ENCODE assay signal across 7 mouse cellular contexts in genomic region chr19:8942276-8942964, GRCm38 (mm10). TPM values are rescaled to one million over a fixed set of nuclear protein-coding genes. Genes with fewer than 3 reads are reported as not detected.
A peak's percentile ranks its signal among the peaks of the same experiment; 100 is the strongest.
DNase-seq lines count a peak whose midpoint lies in the region; ATAC-seq and TF ChIP-seq lines count a peak whose summit lies in the region.

No protein-coding gene starts in this region.

- peak; percentile 31; the same call in 1 of the 2 replicates for ATAC-seq in limb, embryonic 15.5 days (ENCODE audit: insufficient number of reproducible peaks, low FRiP score, low TSS enrichment, low read depth)
- peak; percentile 80 for ATAC-seq in midbrain, embryonic 16.5 days

- H3K9me3 ChIP-seq in limb, embryonic 15.5 days: no peaks in the 10 kb centered on the region
- no peaks in the 10 kb centered on the region for H3K9me3 ChIP-seq in midbrain, embryonic 16.5 days (replicated peaks; ENCODE audit: control insufficient read depth, low read length, poor library complexity, severe bottlenecking)

- H3K36me3 ChIP-seq in thymus, adult 2 months (ENCODE audit: control insufficient read depth, insufficient read depth, low read length): peaks cover 28% of the 10 kb centered on the region
- H3K36me3 ChIP-seq in limb, embryonic 15.5 days: peaks cover 47% of the 10 kb centered on the region
- peaks cover 19% of the 10 kb centered on the region for H3K36me3 ChIP-seq in midbrain, embryonic 16.5 days (ENCODE audit: control insufficient read depth, insufficient read depth, low read length)

- no peak for DNase-seq in thymus, adult 2 months
- DNase-seq in thymus, postnatal 0 days (ENCODE audit: low spot score): no peak
- peak; percentile 28 for DNase-seq in heart, postnatal 25 days (ENCODE audit: low spot score)
- no peak for DNase-seq in urinary bladder, postnatal 4 days (ENCODE audit: low spot score in 2 of 2)

- H3K4me2 ChIP-seq in limb, embryonic 15.5 days: peak overlapping the region; percentile 64
- H3K4me2 ChIP-seq in midbrain, embryonic 16.5 days (ENCODE audit: low read length): peak overlapping the region; percentile 57

- peaks cover 21% of the 10 kb centered on the region for H3K4me1 ChIP-seq in thymus, adult 2 months (replicated peaks; ENCODE audit: control insufficient read depth, insufficient read depth, low read length)
- H3K4me1 ChIP-seq in cortical plate, adult 2 months (ENCODE audit: control insufficient read depth, insufficient read depth, low read length): peaks cover 3% of the 10 kb centered on the region; the same call in 1 of the 2 replicates
- H3K4me1 ChIP-seq in limb, embryonic 15.5 days: peaks cover 37% of the 10 kb centered on the region
- H3K4me1 ChIP-seq in midbrain, embryonic 16.5 days (ENCODE audit: control insufficient read depth, insufficient read depth, low read length): peaks cover 28% of the 10 kb centered on the region

- peak overlapping the region; percentile 94 for H3K9ac ChIP-seq in limb, embryonic 15.5 days
- H3K9ac ChIP-seq in midbrain, embryonic 16.5 days (ENCODE audit: low read depth, low read length): peak overlapping the region; percentile 98

- TF ChIP-seq CTCF in thymus, adult 2 months (IDR thresholded peaks at IDR 0.05; ENCODE audit: borderline replicate concordance, control insufficient read depth, extremely low read depth, insufficient read depth, low read length, poor library complexity): no peak
- no peak for TF ChIP-seq CTCF in cortical plate, adult 2 months (IDR thresholded peaks at IDR 0.05; ENCODE audit: extremely low read depth, insufficient read depth, low read length)

- peak overlapping the region; percentile 84 for H3K27ac ChIP-seq in thymus, adult 2 months (ENCODE audit: control insufficient read depth, insufficient read depth, low read length)
- H3K27ac ChIP-seq in cortical plate, adult 2 months (ENCODE audit: insufficient read depth, low read length): peak overlapping the region; percentile 93
- peak overlapping the region; percentile 98 for H3K27ac ChIP-seq in limb, embryonic 15.5 days
- H3K27ac ChIP-seq in midbrain, embryonic 16.5 days (ENCODE audit: low read length): peak overlapping the region; percentile 96

- intact Hi-C loops in heart, postnatal 25 days (cut with DNase I): loop anchor here (1.0 to 2.0 kb wide), 2 partner anchors 11 to 14 kb away; partner anchors contain the start of genes Eml3, Rom1 and Tut1

- peak overlapping the region; percentile 72 for H3K4me3 ChIP-seq in thymus, adult 2 months (ENCODE audit: control insufficient read depth, insufficient read depth, low read length)
- H3K4me3 ChIP-seq in cortical plate, adult 2 months (ENCODE audit: insufficient read depth, low read length): peak overlapping the region; percentile 93
- peak overlapping the region; percentile 90 for H3K4me3 ChIP-seq in limb, embryonic 15.5 days
- H3K4me3 ChIP-seq in midbrain, embryonic 16.5 days (ENCODE audit: low read depth, low read length): peak overlapping the region; percentile 92

- TF ChIP-seq POLR2A in thymus, adult 2 months (IDR thresholded peaks at IDR 0.05; ENCODE audit: control insufficient read depth, extremely low read depth, insufficient read depth, low read length, poor library complexity): no peak
- TF ChIP-seq POLR2A in cortical plate, adult 2 months (IDR thresholded peaks at IDR 0.05; ENCODE audit: extremely low read depth, insufficient read depth, low read length): no peak

- H3K27me3 ChIP-seq in thymus, adult 2 months (ENCODE audit: control insufficient read depth, insufficient read depth, low read length): no peaks in the 10 kb centered on the region
- no peaks in the 10 kb centered on the region for H3K27me3 ChIP-seq in limb, embryonic 15.5 days
- no peaks in the 10 kb centered on the region for H3K27me3 ChIP-seq in midbrain, embryonic 16.5 days (ENCODE audit: control insufficient read depth, insufficient read depth, low read depth, low read length)

- under 1% methylated on average over 46 of the region's 46 CpGs for WGBS in thymus, adult 2 months
- WGBS in limb, embryonic 15.5 days: under 1% methylated on average over 46 of the region's 46 CpGs
- under 1% methylated on average over 46 of the region's 46 CpGs for WGBS in midbrain, embryonic 16.5 days

RNA-seq across cellular contexts. Expression of gene Mta2, which starts 0.7 kb away (rescaled TPM):
- 79.6 and 92.0 TPM in 2 replicates for polyA plus RNA-seq in thymus, adult 2 months (2012; rRNA removed)
- 203 and 214 TPM in 2 replicates for polyA plus RNA-seq in thymus, postnatal 0 days (2015; fragmentation: Nextera tagmentation; extraction: Ambion mirVana)
- polyA plus RNA-seq in cortical plate, adult 2 months (2012; rRNA removed): 24.6 and 25.2 TPM in 2 replicates
- total RNA-seq in heart, postnatal 25 days (2021): 10 to 100 TPM; 29.5 to 32.3 TPM
- polyA plus RNA-seq in limb, embryonic 15.5 days (2015; fragmentation: Nextera tagmentation; extraction: Ambion mirVana): 155 and 160 TPM in 2 replicates
- polyA plus RNA-seq in midbrain, embryonic 16.5 days (2015; fragmentation: Nextera tagmentation; extraction: Ambion mirVana): 108 and 121 TPM in 2 replicates

RNA-seq across cellular contexts. Expression of gene Tut1, which starts 11.2 kb away (rescaled TPM):
- polyA plus RNA-seq in thymus, adult 2 months (2012; rRNA removed): 39.4 and 42.0 TPM in 2 replicates
- polyA plus RNA-seq in thymus, postnatal 0 days (2015; fragmentation: Nextera tagmentation; extraction: Ambion mirVana): 31.2 and 32.4 TPM in 2 replicates
- 20.0 and 22.8 TPM in 2 replicates for polyA plus RNA-seq in cortical plate, adult 2 months (2012; rRNA removed)
- 1 to 10 TPM; 7.2 to 8.8 TPM for total RNA-seq in heart, postnatal 25 days (2021)
- 29.3 and 30.0 TPM in 2 replicates for polyA plus RNA-seq in limb, embryonic 15.5 days (2015; fragmentation: Nextera tagmentation; extraction: Ambion mirVana)
- 25.6 and 26.2 TPM in 2 replicates for polyA plus RNA-seq in midbrain, embryonic 16.5 days (2015; fragmentation: Nextera tagmentation; extraction: Ambion mirVana)

RNA-seq across cellular contexts. Expression of gene Eml3, which starts 13.1 kb away (rescaled TPM):
- 72.3 and 73.1 TPM in 2 replicates for polyA plus RNA-seq in thymus, adult 2 months (2012; rRNA removed)
- 25.2 and 27.1 TPM in 2 replicates for polyA plus RNA-seq in thymus, postnatal 0 days (2015; fragmentation: Nextera tagmentation; extraction: Ambion mirVana)
- 12.8 and 13.2 TPM in 2 replicates for polyA plus RNA-seq in cortical plate, adult 2 months (2012; rRNA removed)
- total RNA-seq in heart, postnatal 25 days (2021): 1 to 10 TPM; 8.9 to 9.1 TPM
- polyA plus RNA-seq in limb, embryonic 15.5 days (2015; fragmentation: Nextera tagmentation; extraction: Ambion mirVana): 41.8 and 42.7 TPM in 2 replicates
- 8.6 and 9.1 TPM in 2 replicates for polyA plus RNA-seq in midbrain, embryonic 16.5 days (2015; fragmentation: Nextera tagmentation; extraction: Ambion mirVana)

RNA-seq across cellular contexts. Expression of gene Rom1, which starts 13.3 kb away (rescaled TPM):
- polyA plus RNA-seq in thymus, adult 2 months (2012; rRNA removed): 11.9 and 13.5 TPM in 2 replicates
- polyA plus RNA-seq in thymus, postnatal 0 days (2015; fragmentation: Nextera tagmentation; extraction: Ambion mirVana): 4.7 TPM in 2 replicates
- polyA plus RNA-seq in cortical plate, adult 2 months (2012; rRNA removed): 8.0 and 9.2 TPM in 2 replicates
- total RNA-seq in heart, postnatal 25 days (2021): 10 to 100 TPM; 22.0 to 23.6 TPM
- 4.0 and 4.6 TPM in 2 replicates for polyA plus RNA-seq in limb, embryonic 15.5 days (2015; fragmentation: Nextera tagmentation; extraction: Ambion mirVana)
- 1.4 and 2.2 TPM in 2 replicates for polyA plus RNA-seq in midbrain, embryonic 16.5 days (2015; fragmentation: Nextera tagmentation; extraction: Ambion mirVana)

RNA-seq across cellular contexts. Expression of gene B3gat3, which starts 22.2 kb away (rescaled TPM):
- polyA plus RNA-seq in thymus, adult 2 months (2012; rRNA removed): 102 and 106 TPM in 2 replicates
- polyA plus RNA-seq in thymus, postnatal 0 days (2015; fragmentation: Nextera tagmentation; extraction: Ambion mirVana): 28.4 and 29.3 TPM in 2 replicates
- 222 and 224 TPM in 2 replicates for polyA plus RNA-seq in cortical plate, adult 2 months (2012; rRNA removed)
- 10 to 100 TPM; 35.9 to 36.7 TPM for total RNA-seq in heart, postnatal 25 days (2021)
- 47.1 and 48.6 TPM in 2 replicates for polyA plus RNA-seq in limb, embryonic 15.5 days (2015; fragmentation: Nextera tagmentation; extraction: Ambion mirVana)
- polyA plus RNA-seq in midbrain, embryonic 16.5 days (2015; fragmentation: Nextera tagmentation; extraction: Ambion mirVana): 87.8 and 95.7 TPM in 2 replicates
